Mouse (Mus musculus) stomach, postnatal 0 days (tissue): ENCODE measurements around the gene Ppp1r18. TPM values are rescaled to one million over a fixed set of nuclear protein-coding genes. Genes with fewer than 3 reads are reported as not detected.
A peak's percentile ranks its signal among the peaks of the same experiment; 100 is the strongest.

ENCODE experiments used
- ATAC-seq: fragments of 200-750 bp; cut with Nextera tagmentation; 2 replicates; pipeline ENCODE4 v1.8.0; 2017; ENCODE audit not compliant: low FRiP score, low TSS enrichment
- DNase-seq: peaks from one replicate; pipeline ENCODE4 v3.0.0-alpha.2; 2016; ENCODE audit warnings: low spot score
- H3K27ac ChIP-seq: fragments of 300-500 bp; sonication (generic); replicated peaks from 2 replicates; pipeline ENCODE4 v1.5.1; 2014; ENCODE audit warnings: mild to moderate bottlenecking, control low read depth
- H3K27me3 ChIP-seq: fragments of 300-500 bp; sonication (generic); 2 replicates; pipeline ENCODE4 v1.6.1; 2014; ENCODE audit warnings: low read length; ENCODE audit not compliant: control insufficient read depth, insufficient read depth
- H3K36me3 ChIP-seq: fragments of 300-500 bp; sonication (generic); 2 replicates; pipeline ENCODE4 v1.6.1; 2014; ENCODE audit warnings: low read length, mixed read lengths; ENCODE audit not compliant: control insufficient read depth, insufficient read depth
- H3K4me1 ChIP-seq: fragments of 300-500 bp; sonication (generic); replicated peaks from 2 replicates; pipeline ENCODE4 v1.6.1; 2014; ENCODE audit warnings: antibody characterized with exemption; ENCODE audit not compliant: control insufficient read depth, insufficient read depth
- H3K4me2 ChIP-seq: fragments of 300-500 bp; sonication (generic); replicated peaks from 2 replicates; pipeline ENCODE4 v1.6.1; 2014; ENCODE audit warnings: low read depth, mild to moderate bottlenecking, control low read depth, moderate library complexity
- H3K4me3 ChIP-seq: fragments of 300-500 bp; sonication (generic); 2 replicates; pipeline ENCODE4 v1.5.1; 2014; ENCODE audit warnings: low read depth, low read length, control low read depth
- H3K9ac ChIP-seq: fragments of 300-500 bp; sonication (generic); 2 replicates; pipeline ENCODE4 v1.6.1; 2014; ENCODE audit warnings: mild to moderate bottlenecking, low read length, control low read depth, mixed read lengths
- H3K9me3 ChIP-seq: fragments of 300-500 bp; sonication (generic); 2 replicates; pipeline ENCODE4 v1.6.1; 2016; ENCODE audit warnings: low read length; ENCODE audit not compliant: control insufficient read depth
- CTCF ChIP-seq: IDR thresholded peaks from 2 replicates; pipeline ENCODE4 v1.5.1; 2016; ENCODE audit warnings: antibody characterized with exemption, low read depth, mild to moderate bottlenecking, moderate library complexity
- EP300 ChIP-seq: optimal IDR thresholded peaks from 2 replicates; pipeline ENCODE3; 2016; ENCODE audit warnings: antibody characterized with exemption
- WGBS: fragments of 180-500 bp; shearing (Covaris S2); extraction: QIAGEN DNeasy Blood & Tissue Kit; methylation state at CpG from one replicate; pipeline ENCODE4 v1.1.7; 2014; 5-methylcytosine and 5-hydroxymethylcytosine counted together
- polyA plus RNA-seq: library from polyadenylated mRNA; unstranded; fragments of >200 nt; fragmentation: Nextera tagmentation; extraction: Ambion mirVana; gene quantifications from 2 replicates; pipeline ENCODE4 v1.2.1, GENCODE M21; 2015

Ppp1r18 gene
- polyA plus RNA-seq, 1 experiment from 2014 or later: 16.6 TPM

- Histone ChIP-seq H3K27ac (peak within 1 kb of the TSS; percentile 85), H3K9ac (peak within 1 kb of the TSS; percentile 71), H3K4me1 (no peaks in the 10 kb centered on the region), H3K36me3 (peaks cover 3% of the 10 kb centered on the region), H3K4me3 (peak within 1 kb of the TSS; percentile 76), H3K4me2 (peak within 1 kb of the TSS; percentile 66), H3K27me3 (no peaks in the 10 kb centered on the region), H3K9me3 (no peaks in the 10 kb centered on the region)
- TF ChIP-seq CTCF (peak; percentile 73), EP300 (no peak)
- DNase-seq (peak; percentile 92), ATAC-seq (peak; percentile 92)
- under 1% methylated on average over 40 of the region's 47 CpGs for WGBS
Observed at GRCm38 (mm10) chr17:35861198-35861857, 4.1 kb upstream of the Ppp1r18 start, which contains the start of gene Nrm. TSS of gene Nrm (plus strand) at chr17:35861318.

GRCm38 (mm10) chr17:35864832-35865353 lies 500 bp upstream of the Ppp1r18 start:
- WGBS: 27% methylated on average over 10 of the region's 10 CpGs
- Histone ChIP-seq H3K9me3 (no peaks in the 10 kb centered on the region), H3K4me2 (peak overlapping the region; percentile 85), H3K27me3 (no peaks in the 10 kb centered on the region), H3K36me3 (no peaks in the 10 kb centered on the region), H3K9ac (peak overlapping the region; percentile 77; the same call in 1 of the 2 replicates), H3K4me3 (peak overlapping the region; percentile 60), H3K27ac (peak overlapping the region; percentile 94), H3K4me1 (no peaks in the 10 kb centered on the region; the same call in 1 of the 2 replicates)
- no peak for ATAC-seq
- no peak for DNase-seq
- TF ChIP-seq CTCF: no peak
- no peak for TF ChIP-seq EP300

DNA sequence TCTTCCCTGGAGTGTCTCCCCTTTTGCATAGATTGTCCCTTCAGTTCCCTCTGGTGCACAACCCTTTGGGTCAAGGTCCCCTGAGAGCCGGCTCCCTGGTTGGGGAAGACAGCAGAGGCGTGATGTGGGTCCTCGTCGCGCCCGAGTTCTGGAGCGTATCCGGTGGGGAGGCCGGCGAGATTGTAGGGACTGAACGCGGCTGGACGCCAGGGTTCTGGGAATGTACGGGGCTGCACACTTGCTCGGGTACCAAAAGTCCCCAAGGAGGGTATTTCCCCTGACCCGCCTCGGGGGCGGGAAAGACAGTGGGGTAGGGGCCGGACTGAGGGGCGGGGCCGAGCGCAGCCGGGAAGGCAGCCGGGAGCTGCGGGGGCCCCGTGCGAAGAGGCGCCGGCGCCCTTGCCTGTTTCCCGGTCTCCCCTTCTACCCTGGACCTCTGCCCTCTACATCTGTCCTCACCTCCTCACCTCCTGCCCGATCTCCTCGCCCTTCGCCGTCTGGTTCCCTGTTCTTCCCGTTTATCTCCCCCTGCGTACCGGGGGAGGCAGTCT lies 963 bp downstream of the Ppp1r18 start:
- peak overlapping the region; percentile 60 for H3K4me3 ChIP-seq
- H3K4me1 ChIP-seq: peaks cover 3% of the 10 kb centered on the region; the same call in 1 of the 2 replicates
- no peaks in the 10 kb centered on the region for H3K27me3 ChIP-seq
- H3K9me3 ChIP-seq: no peaks in the 10 kb centered on the region
- ATAC-seq (peak; percentile 35; the same call in 1 of the 2 replicates), DNase-seq (peak; percentile 53)
- TF ChIP-seq CTCF: no peak
- no peak for TF ChIP-seq EP300
- peak overlapping the region; percentile 85 for H3K4me2 ChIP-seq
- H3K9ac ChIP-seq: peak overlapping the region; percentile 77
- WGBS: under 1% methylated on average over 38 of the region's 38 CpGs
- no peaks in the 10 kb centered on the region for H3K36me3 ChIP-seq
- H3K27ac ChIP-seq: peak overlapping the region; percentile 94

GRCm38 (mm10) chr17:35866911-35867890 lies 1.8 kb downstream of the Ppp1r18 start:
- Histone ChIP-seq H3K9ac (peak overlapping the region; percentile 77), H3K4me3 (peak overlapping the region; percentile 60), H3K27ac (peak overlapping the region; percentile 94), H3K4me2 (peak overlapping the region; percentile 85), H3K27me3 (no peaks in the 10 kb centered on the region), H3K4me1 (peaks cover 3% of the 10 kb centered on the region; the same call in 1 of the 2 replicates), H3K9me3 (no peaks in the 10 kb centered on the region), H3K36me3 (no peaks in the 10 kb centered on the region)
- TF ChIP-seq CTCF (peak; percentile 47), EP300 (no peak)
- 12% methylated on average over 26 of the region's 26 CpGs for WGBS
- no peak for DNase-seq
- ATAC-seq: no peak

DNA sequence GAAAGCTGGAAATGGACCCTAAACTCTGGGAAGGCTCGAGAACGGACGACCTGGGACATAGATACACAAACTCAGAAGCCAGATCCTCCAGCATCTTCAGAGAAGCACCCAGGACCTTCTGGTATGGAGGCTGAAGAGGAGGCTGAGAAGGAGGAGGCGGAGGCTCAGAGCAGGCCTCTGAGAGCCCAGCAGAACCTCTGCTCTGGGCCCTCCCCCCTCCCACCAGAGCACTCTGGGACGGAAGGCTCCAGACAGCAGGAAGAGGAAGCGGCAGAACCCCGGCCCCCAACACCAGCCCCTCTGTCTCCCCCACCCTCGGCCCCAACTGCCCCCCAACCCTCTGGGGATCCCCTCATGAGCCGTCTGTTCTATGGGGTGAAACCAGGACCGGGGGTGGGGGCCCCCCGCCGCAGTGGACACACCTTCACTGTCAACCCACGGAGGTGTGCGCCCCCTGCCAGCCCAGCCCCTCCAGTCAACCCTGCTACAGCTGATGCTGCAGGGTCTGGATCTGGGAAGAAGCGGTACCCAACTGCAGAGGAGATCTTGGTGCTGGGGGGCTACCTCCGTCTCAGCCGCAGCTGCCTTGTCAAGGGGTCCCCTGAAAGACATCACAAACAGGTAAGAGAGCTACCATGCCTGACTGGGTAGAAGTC lies 2.9 kb downstream of the Ppp1r18 start:
- peaks cover 3% of the 10 kb centered on the region; the same call in 1 of the 2 replicates for H3K4me1 ChIP-seq
- no peak for ATAC-seq
- 17% methylated on average over 15 of the region's 17 CpGs for WGBS

More for the DNA sequence above, 2.9 kb downstream of the Ppp1r18 start:
- Histone ChIP-seq H3K9ac (peak overlapping the region; percentile 77), H3K4me3 (peak overlapping the region; percentile 60), H3K36me3 (no peaks in the 10 kb centered on the region), H3K9me3 (no peaks in the 10 kb centered on the region), H3K27ac (peak overlapping the region; percentile 94), H3K4me2 (peak overlapping the region; percentile 85), H3K27me3 (no peaks in the 10 kb centered on the region)
- DNase-seq: no peak
- TF ChIP-seq CTCF: no peak
- no peak for TF ChIP-seq EP300
